21 mouse cellular contexts compared by ENCODE assay signal in the genomic region with DNA sequence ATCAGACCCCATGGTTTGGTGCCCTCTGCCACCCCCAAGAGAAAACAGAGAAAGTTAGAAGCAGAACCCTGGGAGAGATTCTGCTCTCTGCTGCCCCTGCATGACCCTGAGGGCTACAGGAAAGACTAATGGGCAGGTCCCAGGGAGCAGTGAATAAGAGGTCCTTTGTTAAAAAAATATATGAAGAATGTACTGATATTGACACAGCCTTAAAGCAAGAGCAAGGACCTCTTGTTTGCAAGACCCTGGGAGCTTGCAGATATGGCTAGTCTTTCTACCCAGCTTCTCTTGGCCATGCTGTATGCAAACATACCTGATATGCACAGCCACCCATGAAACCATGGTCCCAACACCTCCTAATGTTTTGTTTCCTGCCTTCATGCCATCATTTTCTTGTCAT.
"Had no signal": no experiment of that assay in that cellular context is flagged by ENCODE, and none has a peak within 500 bp of the region (broad histone marks: within the 10 kb centered on the region; RNA-seq: fewer than 3 reads in every experiment).

No protein-coding gene starts in this region.

- H3K27ac ChIP-seq: liver, embryonic 13.5 days; liver, embryonic 15.5 days; macrophage; midbrain, embryonic 13.5 days; midbrain, embryonic 15.5 days; neural tube, embryonic 13.5 days; neural tube, embryonic 15.5 days had no signal

- H3K9ac ChIP-seq: liver, embryonic 13.5 days; liver, embryonic 15.5 days; liver, postnatal 0 days; midbrain, embryonic 13.5 days; midbrain, embryonic 15.5 days; neural tube, embryonic 13.5 days; neural tube, embryonic 15.5 days had no signal

- H3K36me3 ChIP-seq: liver, embryonic 13.5 days; liver, embryonic 15.5 days; midbrain, embryonic 13.5 days; midbrain, embryonic 15.5 days; neural tube, embryonic 13.5 days; neural tube, embryonic 15.5 days had no signal

- H3K9me3 ChIP-seq: liver, embryonic 13.5 days; liver, embryonic 15.5 days; megakaryocyte, embryonic 14.5 days; midbrain, embryonic 13.5 days; midbrain, embryonic 15.5 days; neural tube, embryonic 13.5 days; neural tube, embryonic 15.5 days had no signal

- DNase-seq: liver, embryonic 13.5 days; liver, postnatal 0 days; lung, adult 2 months; lung, postnatal 10 days; retina, postnatal 1 day; right cerebral cortex, adult 18-20 months; right cerebral cortex, postnatal 25 days; right cerebral cortex, postnatal 4 days; spleen, adult 18-20 months; thymus, adult 18-20 months; thymus, postnatal 14 days; thymus, postnatal 36 days had no signal

- H3K4me2 ChIP-seq: liver, embryonic 11.5 days; liver, embryonic 13.5 days; liver, embryonic 15.5 days; midbrain, embryonic 11.5 days; midbrain, embryonic 13.5 days; midbrain, embryonic 15.5 days; neural tube, embryonic 13.5 days; neural tube, embryonic 15.5 days had no signal

- H3K4me3 ChIP-seq: liver, embryonic 13.5 days; liver, embryonic 15.5 days; megakaryocyte, embryonic 14.5 days; midbrain, embryonic 13.5 days; midbrain, embryonic 15.5 days; neural tube, embryonic 13.5 days; neural tube, embryonic 15.5 days had no signal

- H3K4me1 ChIP-seq: liver, embryonic 13.5 days; liver, embryonic 15.5 days; megakaryocyte, embryonic 14.5 days; midbrain, embryonic 13.5 days; midbrain, embryonic 15.5 days; neural tube, embryonic 13.5 days; neural tube, embryonic 15.5 days had no signal

- ATAC-seq: liver, postnatal 0 days; midbrain, embryonic 13.5 days; midbrain, embryonic 15.5 days had no signal

- H3K27me3 ChIP-seq: liver, embryonic 13.5 days; liver, embryonic 15.5 days; midbrain, embryonic 13.5 days; midbrain, embryonic 15.5 days; neural tube, embryonic 13.5 days; neural tube, embryonic 15.5 days had no signal
